Mouse (Mus musculus): ENCODE data around the gene Foxp3.

Gene Foxp3

DNA sequence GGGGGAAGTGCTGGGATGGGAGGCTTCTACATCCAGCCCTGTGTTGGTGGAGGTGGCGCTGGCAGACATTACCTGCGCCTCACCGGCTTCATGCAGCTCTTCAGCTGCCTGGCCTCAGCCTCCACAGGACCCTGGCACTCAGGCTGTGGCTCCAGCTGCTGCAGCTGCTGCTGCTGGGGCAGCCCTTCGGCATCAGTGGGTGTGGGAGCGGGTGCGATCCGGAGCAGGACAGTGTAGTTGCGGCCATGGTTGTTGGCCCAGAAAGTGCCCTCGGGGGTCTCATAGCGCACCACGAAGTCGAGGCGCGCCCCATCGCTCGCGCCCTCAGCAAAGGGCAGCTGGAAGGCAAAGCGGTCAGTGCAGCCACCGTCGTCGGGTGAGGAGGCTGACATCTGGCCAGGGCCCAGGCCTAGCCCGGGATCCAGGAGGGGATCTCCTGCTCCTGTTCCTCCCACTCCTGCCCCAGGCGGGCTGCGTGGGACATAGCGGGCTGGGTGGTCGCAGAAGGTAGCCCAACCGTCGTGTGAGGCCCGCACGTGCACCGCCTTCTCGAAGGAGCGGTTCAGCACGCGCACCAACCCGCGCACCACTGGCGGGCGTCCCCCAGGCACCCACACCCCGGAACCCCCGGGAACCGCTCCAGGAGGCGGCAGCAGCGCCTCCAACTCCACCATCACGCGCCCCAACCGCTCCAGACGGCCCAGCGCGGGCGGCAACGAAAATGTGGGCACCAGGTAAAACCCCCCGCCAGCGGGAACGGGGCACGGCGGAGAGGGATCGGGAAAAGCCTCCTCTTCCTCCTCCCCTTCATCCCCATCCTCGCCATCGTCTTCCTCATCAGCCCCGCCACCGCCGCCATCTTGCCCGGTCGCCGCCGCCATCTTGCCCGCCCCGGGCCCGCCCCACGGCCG is at the start of gene Foxp3:
Foxp3 (plus strand) TSS at position 469 of the 911 bp plus-strand sequence.
- peak; percentile 74 to 77 for DNase-seq

DNA sequence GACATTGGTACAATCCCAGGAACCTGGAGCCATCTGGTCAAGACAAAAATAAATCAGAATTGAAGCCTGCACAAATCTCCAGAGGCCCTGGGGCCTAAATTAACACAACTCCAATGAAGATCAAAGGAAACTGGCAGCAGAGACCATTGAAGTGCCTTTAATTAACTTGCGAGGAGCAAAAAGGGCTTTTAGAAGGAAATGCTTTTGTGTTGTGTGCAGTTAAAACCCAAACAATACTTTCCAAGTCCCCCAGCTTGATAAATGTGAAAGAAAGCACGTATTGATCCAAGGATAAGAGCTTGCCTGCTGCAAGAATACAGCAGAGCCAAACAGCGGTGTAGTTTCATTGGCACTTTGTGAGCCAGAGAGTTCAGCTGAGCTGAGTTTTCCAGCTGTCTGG is 48.5 kb upstream of the Foxp3 start:
- no peak for DNase-seq

DNA sequence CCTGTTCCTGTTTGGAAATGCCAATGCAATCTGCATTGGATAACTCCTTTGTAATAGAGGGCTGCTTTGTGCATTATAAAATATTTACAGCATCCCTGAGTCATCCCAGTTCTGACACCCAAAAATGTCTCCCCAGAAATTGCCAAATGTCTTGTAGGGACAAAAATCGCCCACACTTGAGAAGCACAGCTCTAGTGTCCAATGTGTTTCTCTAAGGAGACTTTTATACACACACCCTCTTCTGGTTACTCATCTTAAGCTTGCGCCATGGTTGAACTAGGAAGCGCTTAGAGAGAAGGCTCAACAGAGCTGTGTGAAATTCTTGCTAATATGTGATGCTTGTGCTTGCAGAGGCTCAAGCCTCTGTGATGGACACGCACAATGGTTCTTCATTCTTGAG is 20.0 kb upstream of the Foxp3 start:
- DNase-seq, result no peak

DNA sequence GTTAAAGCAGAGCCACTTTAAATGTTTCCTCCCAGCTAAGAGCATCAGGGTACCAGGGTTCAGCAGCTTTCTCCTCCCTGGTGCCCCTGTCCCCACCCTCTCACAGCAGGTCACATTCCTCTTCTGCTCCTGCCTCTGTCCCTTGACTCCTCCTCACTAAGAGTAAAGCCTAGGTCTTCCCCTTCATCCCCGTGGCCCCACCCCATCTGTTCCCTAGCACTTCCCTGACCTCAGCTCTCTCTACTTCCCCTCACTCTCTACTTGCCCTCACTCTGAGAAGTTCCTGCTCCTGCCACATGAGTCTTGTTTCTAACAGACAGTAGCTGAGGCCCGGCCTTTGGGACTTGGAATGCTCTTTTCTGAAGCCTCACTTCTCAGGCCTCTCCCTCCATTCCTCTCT is 10.4 kb upstream of the Foxp3 start:
- DNase-seq, result no peak

DNA sequence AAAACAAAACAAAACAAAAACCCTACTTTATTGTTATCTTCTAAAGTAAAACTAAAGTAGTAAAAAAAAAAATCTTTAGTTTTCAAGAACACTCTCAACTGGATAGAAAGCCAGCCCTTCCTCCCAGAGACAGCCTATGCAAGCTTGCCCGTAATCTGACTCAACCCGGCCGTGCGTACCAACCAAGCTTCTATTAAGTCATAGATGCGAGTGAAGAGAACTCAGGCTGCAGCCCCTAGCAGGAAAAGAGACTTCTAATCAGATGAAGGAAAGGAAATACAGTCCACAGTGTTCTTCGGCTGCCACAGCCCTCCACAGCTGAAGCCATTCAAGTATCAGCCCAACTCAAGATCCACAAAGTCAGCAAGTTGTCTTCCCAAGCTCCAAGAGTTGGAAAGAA is 7.1 kb upstream of the Foxp3 start:
- DNase-seq, result no peak

DNA sequence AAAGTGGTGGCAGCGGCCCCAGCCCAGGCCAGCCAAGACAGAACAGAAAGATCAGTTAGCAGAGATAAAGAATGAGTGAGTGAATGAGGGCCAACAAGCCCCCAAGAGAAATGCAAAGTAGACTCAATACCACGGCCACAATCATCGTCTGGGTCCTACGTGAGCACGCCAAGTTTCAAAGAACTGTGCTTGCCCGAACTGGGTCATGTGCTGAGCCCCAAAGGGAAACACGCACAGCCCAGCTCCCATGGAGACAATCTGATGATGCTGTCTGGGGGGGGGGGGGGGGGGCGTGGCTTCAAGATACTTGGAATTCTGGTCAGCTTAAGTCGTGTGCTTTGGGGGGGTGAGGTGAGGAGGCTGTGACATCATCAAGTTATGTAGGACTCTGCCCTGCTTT is 6.0 kb upstream of the Foxp3 start:
- no peak for DNase-seq

DNA sequence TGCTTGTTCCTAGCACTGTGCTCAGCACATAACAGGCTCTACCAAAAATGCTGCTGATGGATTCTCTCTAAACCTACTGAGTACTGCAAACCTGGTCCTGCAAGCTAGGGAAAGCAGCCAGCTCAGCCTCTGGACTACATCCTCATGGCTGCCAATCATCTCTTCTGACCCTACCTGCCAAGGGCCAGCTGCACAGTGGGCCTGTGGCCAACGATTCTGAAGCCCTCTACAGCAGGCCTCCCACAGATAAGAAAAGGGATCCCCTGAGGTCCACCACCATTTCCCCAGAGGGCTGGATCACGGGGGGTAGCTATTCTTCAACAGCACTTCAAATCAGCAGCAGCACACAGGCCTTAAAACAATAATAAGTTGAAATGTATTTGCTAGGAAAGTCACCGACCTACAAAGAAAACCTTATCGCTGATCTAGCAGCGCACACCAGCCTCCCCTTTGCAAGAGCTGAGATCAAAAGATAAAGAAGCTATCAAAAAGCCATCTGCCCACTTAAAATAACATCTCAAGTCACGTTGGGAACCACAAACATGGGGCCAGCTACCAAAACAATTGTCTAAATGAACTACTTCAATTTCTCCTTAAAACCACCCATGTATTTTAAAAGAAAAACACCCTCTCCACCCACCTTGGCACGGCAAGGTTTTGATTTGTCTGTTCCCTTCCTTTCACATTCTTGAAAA is 2.8 kb upstream of the Foxp3 start:
- peak; percentile 37 to 65 for DNase-seq

DNA sequence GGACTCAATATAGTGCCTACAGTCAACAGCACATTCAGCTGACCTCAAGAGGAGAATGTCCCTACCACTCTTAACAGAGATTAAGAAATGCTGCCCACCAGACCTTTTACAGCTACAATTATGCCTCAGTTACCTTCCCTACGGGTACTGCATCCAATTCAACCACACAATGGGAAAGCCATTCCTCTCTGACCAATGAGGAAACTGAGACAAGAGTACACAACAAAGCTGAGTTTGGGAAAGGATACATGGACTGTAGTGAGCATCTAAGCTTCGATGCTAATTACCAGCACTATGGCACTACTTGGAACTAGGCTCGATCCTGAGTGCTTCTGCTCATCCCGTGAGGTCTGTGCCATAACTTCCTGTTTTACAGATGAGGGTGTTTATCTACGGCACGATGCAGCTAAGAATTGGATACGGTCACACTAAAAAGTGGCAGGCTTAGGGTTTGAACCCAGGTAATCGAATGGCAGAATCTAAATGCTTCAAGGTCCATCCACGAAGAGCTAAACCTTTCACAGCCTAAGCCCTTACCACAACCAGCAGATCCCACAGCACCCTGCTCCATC is 1.8 kb upstream of the Foxp3 start:
- DNase-seq, result no peak

DNA sequence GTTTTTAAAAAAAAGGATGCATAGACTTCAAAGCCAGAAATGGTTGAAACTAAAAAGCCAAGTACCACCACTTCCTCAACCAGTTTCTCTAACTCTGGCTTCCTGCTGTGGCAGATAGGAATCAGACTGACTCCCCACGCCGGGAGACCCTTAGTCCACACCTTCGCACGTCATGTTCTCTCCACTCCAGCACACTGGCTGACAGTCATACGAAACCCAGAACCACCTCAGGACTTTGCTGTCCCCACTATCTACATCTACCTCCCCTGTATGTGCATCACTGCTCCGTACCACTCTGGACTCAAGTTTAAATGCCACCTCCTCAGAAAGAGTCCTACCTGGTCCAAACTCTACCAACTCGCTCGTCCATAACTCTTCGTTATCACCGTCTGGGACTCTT is 978 bp upstream of the Foxp3 start:
- no peak for DNase-seq

DNA sequence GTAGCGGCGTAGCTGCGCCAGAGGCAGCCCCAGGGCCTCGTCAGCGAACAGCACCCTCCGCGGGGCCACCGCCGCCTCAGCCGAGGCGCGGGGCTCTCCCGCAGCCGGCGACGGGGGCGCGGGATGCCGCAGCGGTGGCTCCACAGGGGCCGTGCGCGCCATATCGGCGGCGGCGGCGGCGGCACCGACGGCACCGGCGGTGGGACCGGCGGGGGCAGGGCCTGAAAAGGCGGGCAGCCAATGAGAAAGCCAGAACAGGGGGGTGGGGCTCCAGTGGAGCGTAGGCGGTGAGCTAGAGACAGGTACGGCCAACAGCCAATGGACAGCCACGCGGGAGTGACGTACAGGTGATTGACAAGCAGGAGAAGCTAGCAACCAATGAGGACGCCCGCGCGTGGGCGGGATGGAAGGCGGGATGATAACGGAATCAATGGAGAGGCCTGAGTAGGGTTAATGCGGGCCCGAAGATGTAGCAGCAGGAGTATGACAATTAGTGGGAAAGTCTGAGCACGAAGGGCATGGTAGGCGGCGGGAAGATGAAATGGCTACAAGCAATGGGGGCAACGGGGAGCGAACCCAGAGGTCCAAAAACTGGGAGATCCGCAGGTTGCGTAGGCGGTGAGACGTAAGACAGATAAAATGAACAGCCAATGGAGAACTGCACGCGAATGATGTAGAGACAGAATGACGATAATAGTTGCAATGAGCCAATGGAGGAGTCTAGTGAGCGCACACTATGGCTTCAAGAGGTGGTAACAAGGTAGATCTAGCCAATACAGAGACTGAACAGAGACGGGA is 842 bp downstream of the Foxp3 start, which contains the start of gene Ppp1r3f:
Ppp1r3f (minus strand) TSS at position 197 of the 798 bp plus-strand sequence.
- peak; percentile 95 to 97 for DNase-seq

DNA sequence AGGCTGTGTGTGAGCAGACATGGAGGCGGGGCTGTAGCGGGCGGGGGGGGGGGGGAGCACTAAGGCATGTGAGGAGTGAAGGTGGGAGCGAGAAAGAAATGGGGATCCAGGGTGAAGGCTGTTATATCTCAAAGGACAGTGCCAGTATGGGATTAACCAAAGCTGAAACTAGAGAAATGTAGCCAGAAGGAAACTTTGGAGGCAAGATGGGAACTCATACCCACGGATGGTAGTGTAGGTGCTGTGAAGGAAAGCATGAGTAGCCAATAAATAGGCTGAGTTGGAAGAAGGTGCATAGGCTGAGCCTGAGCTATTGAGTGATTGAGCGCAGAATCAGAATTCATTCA is 1.4 kb downstream of the Foxp3 start:
- no peak for DNase-seq

DNA sequence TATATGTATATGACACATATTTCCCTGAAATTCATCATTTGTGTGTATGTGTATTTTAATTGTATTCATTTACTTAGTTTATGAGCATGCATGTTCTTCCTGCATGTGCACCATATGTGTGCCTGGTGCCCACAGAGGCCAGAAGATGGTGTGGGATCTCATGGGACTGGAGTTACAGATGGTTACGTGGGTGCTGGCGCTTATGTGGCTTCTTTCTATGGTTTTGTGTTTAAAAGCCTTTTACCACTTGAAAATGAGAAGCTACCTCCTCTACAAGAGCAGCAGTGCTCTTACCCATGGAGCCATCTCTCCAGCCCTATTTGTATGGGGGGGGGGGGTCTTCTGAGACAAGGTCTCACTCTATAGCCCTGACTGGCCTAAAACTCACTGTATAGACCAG is 7.7 kb downstream of the Foxp3 start:
- no peak for DNase-seq

DNA sequence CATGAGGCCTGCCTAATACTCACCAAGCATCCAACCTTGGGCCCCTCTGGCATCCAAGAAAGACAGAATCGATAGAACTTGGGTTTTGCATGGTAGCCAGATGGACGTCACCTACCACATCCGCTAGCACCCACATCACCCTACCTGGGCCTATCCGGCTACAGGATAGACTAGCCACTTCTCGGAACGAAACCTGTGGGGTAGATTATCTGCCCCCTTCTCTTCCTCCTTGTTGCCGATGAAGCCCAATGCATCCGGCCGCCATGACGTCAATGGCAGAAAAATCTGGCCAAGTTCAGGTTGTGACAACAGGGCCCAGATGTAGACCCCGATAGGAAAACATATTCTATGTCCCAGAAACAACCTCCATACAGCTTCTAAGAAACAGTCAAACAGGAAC is 10.4 kb downstream of the Foxp3 start:
- DNase-seq, result no peak

DNA sequence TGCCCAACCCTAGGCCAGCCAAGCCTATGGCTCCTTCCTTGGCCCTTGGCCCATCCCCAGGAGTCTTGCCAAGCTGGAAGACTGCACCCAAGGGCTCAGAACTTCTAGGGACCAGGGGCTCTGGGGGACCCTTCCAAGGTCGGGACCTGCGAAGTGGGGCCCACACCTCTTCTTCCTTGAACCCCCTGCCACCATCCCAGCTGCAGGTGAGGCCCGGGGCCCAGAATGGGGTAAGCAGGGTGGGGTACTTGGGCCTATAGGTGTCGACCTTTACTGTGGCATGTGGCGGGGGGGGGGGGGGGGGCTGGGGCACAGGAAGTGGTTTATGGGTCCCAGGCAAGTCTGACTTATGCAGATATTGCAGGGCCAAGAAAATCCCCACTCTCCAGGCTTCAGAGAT is 12.9 kb downstream of the Foxp3 start:
- DNase-seq, result no peak

DNA sequence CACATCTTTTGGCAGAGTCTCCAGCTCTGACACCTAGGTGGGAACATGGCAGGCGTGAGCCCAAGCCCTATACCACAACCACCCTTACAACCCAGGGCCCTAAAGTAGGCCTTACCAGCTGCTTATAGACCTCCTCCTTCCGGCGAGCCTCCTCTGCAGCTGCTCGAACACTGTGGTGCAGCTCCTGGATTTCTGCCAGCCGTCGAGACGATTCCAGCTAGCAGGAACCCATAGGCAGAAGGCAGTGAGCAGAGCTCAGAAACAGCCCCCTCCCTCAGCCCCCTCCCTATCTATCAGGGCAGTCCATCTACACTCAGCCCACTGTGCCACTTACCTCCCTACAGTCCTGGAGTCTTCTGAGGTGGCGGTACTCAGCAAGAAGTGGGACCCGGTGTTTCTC is 21.9 kb downstream of the Foxp3 start:
- peak; percentile 57 to 61 for DNase-seq

DNA sequence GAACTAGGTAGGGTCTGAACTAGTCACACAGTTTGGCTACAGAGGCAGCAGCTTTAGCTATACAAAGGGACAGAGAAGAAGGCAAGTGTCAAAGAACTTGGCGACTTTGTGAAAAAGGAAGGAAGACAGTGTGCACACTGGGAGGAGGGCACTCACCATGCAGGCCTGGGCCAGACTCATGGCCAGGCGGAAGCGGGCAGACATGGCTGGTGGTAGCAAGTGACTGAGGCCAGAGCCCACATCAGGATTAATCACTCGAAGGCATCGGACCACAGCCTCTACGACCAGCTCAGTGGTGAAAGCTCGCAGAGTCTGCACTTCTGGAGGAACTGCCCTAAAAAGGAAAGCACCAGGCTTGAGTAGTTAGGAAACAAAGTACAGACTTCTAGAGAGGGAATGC is 30.6 kb downstream of the Foxp3 start:
- DNase-seq, result no peak

DNA sequence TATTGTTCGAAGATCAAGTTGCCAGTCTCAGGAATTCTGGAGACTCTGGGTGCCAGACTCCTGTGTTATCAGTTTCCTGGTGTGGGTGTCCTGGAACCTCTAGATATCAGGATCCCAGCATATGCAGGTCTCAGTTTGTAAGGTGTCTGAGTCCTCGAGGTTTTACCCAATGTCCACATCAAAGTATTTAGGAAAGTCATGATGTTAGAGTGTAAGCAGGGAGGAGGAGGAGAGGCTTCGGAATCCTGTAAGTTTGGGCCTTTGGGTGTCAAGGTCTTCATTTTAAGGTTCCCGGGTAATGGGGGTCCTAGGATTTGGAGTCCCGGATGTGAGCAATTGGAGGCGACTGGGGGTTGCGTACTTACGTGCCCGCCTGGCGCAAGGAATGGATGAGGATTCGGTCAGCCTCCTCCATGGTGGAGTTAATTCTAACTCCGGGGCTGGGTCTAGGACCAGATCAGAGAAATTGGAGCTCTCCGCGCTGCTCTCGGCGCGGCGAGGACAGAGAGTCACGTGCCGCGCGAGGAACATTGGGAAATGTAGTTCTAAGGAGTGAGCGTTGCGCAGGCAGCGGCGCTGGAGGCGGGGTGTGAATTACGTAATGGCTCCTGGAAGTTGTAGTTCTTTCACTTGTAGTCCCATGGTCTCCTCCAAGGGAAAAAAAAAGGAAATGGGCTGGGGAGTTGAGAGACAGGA is 31.6 kb downstream of the Foxp3 start, which contains the start of gene Ccdc22:
Ccdc22 (minus strand) TSS at position 639 of the 696 bp plus-strand sequence.
- DNase-seq, result peak; percentile 87 to 89

DNA sequence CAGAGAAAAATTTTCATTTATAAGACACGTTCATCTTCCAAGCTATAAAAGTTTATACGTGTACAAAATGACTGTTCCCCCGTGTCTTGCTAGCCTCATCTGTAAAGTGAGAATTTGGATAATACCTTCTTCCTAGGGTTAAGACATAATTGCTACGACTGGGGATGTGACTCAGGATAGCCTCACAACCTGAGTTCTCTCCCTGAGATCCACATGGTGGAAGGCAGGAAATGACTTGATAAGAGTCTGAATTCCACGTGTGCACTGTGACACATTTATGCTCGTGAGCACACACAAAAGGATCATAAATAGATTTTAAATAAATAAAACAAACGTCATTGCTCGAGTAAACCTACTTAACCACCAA is 32.1 kb downstream of the Foxp3 start:
- DNase-seq, result no peak

DNA sequence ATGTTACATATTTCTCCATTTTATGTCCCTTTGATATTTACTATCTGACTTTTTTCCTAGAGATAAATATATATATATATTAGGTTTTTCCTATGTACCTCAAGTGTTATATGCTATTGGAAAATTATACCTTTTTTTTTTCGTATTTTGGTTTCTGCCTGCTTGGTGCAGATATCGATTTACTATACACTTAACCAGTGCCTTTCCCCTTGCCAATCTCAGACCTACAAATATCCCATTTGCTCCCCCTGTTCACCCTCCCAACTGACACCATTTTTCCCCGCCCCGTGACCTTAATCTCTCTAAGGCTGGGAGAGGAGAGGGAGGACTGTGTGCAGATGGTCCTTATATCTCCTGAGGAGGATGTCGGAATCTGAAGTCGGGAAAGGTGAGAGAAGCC is 33.3 kb downstream of the Foxp3 start, which contains the start of gene Cacna1f:
Cacna1f (plus strand) TSS at position 301 of the 400 bp plus-strand sequence.
- DNase-seq, result no peak

DNA sequence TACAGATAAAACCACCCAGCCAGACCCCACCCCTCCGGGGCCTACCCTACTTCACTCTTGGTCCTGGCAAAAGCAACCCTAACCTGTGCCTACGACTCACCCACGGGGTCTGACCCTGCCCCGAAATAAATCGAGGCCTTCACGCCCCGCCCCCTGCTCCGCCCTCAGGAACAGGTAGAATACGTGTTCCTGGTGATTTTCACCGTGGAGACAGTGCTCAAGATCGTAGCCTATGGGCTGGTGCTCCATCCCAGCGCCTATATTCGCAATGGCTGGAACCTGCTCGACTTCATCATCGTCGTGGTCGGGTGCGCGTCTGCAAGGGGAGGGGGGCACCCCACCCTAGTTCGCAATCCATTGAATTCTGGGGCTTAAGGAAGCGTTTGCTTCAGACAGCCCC is 36.6 kb downstream of the Foxp3 start:
- peak; percentile 34 to 42 for DNase-seq

DNA sequence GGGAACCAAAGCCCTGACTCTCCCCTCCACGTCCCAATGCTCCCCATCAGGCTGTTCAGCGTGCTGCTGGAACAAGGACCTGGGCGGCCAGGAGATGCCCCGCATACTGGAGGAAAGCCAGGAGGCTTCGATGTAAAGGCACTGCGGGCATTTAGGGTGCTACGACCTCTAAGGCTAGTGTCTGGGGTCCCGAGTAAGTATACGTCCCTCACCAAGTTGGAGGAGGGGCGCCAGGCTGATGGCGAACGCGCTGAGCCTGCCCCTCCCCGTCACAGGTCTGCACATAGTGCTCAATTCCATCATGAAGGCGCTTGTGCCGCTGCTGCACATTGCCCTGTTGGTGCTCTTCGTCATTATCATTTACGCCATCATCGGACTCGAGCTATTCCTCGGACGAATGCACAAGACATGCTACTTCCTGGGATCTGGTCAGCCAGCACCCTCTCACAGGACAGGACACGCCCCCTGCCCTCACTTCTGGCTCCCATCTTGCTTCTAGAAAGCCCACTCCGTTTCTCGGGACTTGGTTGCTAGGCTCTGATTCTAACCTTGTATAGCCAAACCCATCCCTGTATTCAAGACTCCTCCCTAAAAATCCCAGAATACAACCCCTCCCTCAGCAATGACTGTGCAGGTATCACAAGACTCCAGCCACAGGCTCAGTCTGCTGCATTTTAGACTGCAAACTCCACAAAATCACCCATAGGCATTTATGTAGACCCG is 37.3 kb downstream of the Foxp3 start:
- peak; percentile 44 to 52 for DNase-seq
